Mouse (Mus musculus) midbrain, embryonic 14.5 days (tissue): ENCODE measurements around the gene Dnah17. TPM values are rescaled to one million over a fixed set of nuclear protein-coding genes. Genes with fewer than 3 reads are reported as not detected.

Experiments used
- ATAC-seq: fragments of 200-750 bp; cut with Nextera tagmentation; 2 replicates; pipeline ENCODE4 v1.8.0; 2017; ENCODE audit warnings: moderate number of reproducible peaks, moderate library complexity; ENCODE audit not compliant: low FRiP score, low TSS enrichment
- DNase-seq: peaks from one replicate; pipeline ENCODE4 v3.0.0-alpha.2; 2015
- H3K27ac ChIP-seq: fragments of 300-500 bp; sonication (generic); replicated peaks from 2 replicates; pipeline ENCODE4 v1.5.1; 2014; ENCODE audit warnings: mild to moderate bottlenecking, low read depth, low read length, moderate library complexity
- H3K27me3 ChIP-seq: fragments of 300-500 bp; sonication (generic); 2 replicates; pipeline ENCODE4 v1.6.1; 2014; ENCODE audit warnings: low read length, control low read depth, mixed read lengths; ENCODE audit not compliant: control insufficient read depth, insufficient read depth
- H3K36me3 ChIP-seq: fragments of 300-500 bp; sonication (generic); 2 replicates; pipeline ENCODE4 v1.6.1; 2014; ENCODE audit warnings: low read length, control low read depth; ENCODE audit not compliant: control insufficient read depth, insufficient read depth
- H3K4me1 ChIP-seq: fragments of 300-500 bp; sonication (generic); 2 replicates; pipeline ENCODE4 v1.6.1; 2014; ENCODE audit warnings: mild to moderate bottlenecking, antibody characterized with exemption, low read length, control low read depth; ENCODE audit not compliant: control insufficient read depth, insufficient read depth
- H3K4me2 ChIP-seq: fragments of 300-500 bp; sonication (generic); 2 replicates; pipeline ENCODE4 v1.6.1; 2014; ENCODE audit warnings: mild to moderate bottlenecking, low read length, moderate library complexity
- H3K4me3 ChIP-seq: fragments of 300-500 bp; sonication (generic); replicated peaks from 2 replicates; pipeline ENCODE4 v1.5.1; 2014; ENCODE audit warnings: low read depth, low read length
- H3K9ac ChIP-seq: fragments of 300-500 bp; sonication (generic); replicated peaks from 2 replicates; pipeline ENCODE4 v1.6.1; 2014; ENCODE audit warnings: mild to moderate bottlenecking, low read length, moderate library complexity
- H3K9me3 ChIP-seq: fragments of 300-500 bp; sonication (generic); 2 replicates; pipeline ENCODE4 v1.6.1; 2016; ENCODE audit warnings: low read length, control low read depth, mixed read lengths; ENCODE audit not compliant: control insufficient read depth
- WGBS: fragments of 180-500 bp; shearing (Covaris S2); extraction: QIAGEN DNeasy Blood & Tissue Kit; methylation state at CpG from one replicate; pipeline ENCODE4 v1.1.7; 2014; 5-methylcytosine and 5-hydroxymethylcytosine counted together
- polyA plus RNA-seq: library from polyadenylated mRNA; unstranded; fragments of >200 nt; fragmentation: Nextera tagmentation; extraction: Ambion mirVana; gene quantifications from 2 replicates; pipeline ENCODE4 v1.2.1, GENCODE M21; 2014

The Dnah17 gene
- polyA plus RNA-seq, 1 experiment from 2014 or later, result 0.20 TPM

- ATAC-seq, result no peak
- Histone ChIP-seq H3K9ac (no peak overlapping the region), H3K27me3 (no peaks in the 10 kb centered on the region), H3K4me3 (no peak overlapping the region), H3K36me3 (no peaks in the 10 kb centered on the region), H3K9me3 (no peaks in the 10 kb centered on the region), H3K27ac (no peak overlapping the region), H3K4me1 (no peaks in the 10 kb centered on the region), H3K4me2 (no peak overlapping the region)
- WGBS, result 85% methylated on average over 8 of the region's 8 CpGs
- DNase-seq, result no peak
Observed at GRCm38 (mm10) chr11:118085961-118086360, 44.5 kb downstream of the Dnah17 start.

GRCm38 (mm10) chr11:118085176-118085575, 45.3 kb downstream of the Dnah17 start:
- Histone ChIP-seq H3K4me2 (no peak overlapping the region), H3K27ac (no peak overlapping the region), H3K4me1 (no peaks in the 10 kb centered on the region), H3K36me3 (no peaks in the 10 kb centered on the region), H3K9me3 (no peaks in the 10 kb centered on the region), H3K9ac (no peak overlapping the region), H3K27me3 (no peaks in the 10 kb centered on the region), H3K4me3 (no peak overlapping the region)
- no peak for ATAC-seq
- 86% methylated on average over 4 of the region's 4 CpGs for WGBS
- no peak for DNase-seq

DNA sequence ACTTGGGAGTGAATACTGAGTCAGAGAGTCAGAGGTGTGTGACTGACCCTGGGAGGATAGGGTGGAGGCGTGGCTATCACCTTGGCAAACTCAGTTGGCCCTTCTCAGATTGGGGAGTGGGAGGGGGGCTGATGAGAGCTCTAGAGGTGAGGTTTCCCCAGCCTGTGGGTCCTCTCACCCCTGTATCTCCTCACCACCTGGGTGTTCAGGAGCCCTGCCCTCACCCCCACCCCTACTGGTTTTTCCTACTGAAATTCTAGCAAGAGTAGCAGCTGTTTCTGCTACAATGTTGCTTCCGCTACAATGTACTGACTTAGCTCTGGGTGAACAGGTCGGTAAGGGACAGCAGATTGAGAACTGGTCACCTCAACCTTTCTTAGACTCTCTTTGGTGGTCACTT, 46.2 kb downstream of the Dnah17 start:
- DNase-seq, result no peak
- Histone ChIP-seq H3K36me3 (no peaks in the 10 kb centered on the region), H3K9ac (no peak overlapping the region), H3K4me2 (no peak overlapping the region), H3K9me3 (no peaks in the 10 kb centered on the region), H3K27me3 (no peaks in the 10 kb centered on the region), H3K27ac (no peak overlapping the region), H3K4me3 (no peak overlapping the region), H3K4me1 (no peaks in the 10 kb centered on the region)
- 83% methylated on average over 3 of the region's 3 CpGs for WGBS
- ATAC-seq, result no peak

GRCm38 (mm10) chr11:118083811-118084210, 46.6 kb downstream of the Dnah17 start:
- no peak overlapping the region for H3K4me2 ChIP-seq
- no peak overlapping the region for H3K9ac ChIP-seq
- H3K9me3 ChIP-seq, result no peaks in the 10 kb centered on the region
- H3K4me1 ChIP-seq, result no peaks in the 10 kb centered on the region
- H3K27me3 ChIP-seq, result no peaks in the 10 kb centered on the region
- no peaks in the 10 kb centered on the region for H3K36me3 ChIP-seq
- no peak overlapping the region for H3K4me3 ChIP-seq
- ATAC-seq, result no peak
- peak; percentile 87 for DNase-seq
- H3K27ac ChIP-seq, result no peak overlapping the region
- WGBS, result 9% methylated on average over 6 of the region's 6 CpGs

GRCm38 (mm10) chr11:118082294-118082693, 48.1 kb downstream of the Dnah17 start:
- no peak overlapping the region for H3K27ac ChIP-seq
- H3K4me1 ChIP-seq, result no peaks in the 10 kb centered on the region
- DNase-seq (no peak), ATAC-seq (no peak)
- no peaks in the 10 kb centered on the region for H3K36me3 ChIP-seq
- H3K9ac ChIP-seq, result no peak overlapping the region
- no peak overlapping the region for H3K4me3 ChIP-seq
- H3K27me3 ChIP-seq, result no peaks in the 10 kb centered on the region
- H3K4me2 ChIP-seq, result no peak overlapping the region
- 82% methylated on average over 14 of the region's 14 CpGs for WGBS
- H3K9me3 ChIP-seq, result no peaks in the 10 kb centered on the region

DNA sequence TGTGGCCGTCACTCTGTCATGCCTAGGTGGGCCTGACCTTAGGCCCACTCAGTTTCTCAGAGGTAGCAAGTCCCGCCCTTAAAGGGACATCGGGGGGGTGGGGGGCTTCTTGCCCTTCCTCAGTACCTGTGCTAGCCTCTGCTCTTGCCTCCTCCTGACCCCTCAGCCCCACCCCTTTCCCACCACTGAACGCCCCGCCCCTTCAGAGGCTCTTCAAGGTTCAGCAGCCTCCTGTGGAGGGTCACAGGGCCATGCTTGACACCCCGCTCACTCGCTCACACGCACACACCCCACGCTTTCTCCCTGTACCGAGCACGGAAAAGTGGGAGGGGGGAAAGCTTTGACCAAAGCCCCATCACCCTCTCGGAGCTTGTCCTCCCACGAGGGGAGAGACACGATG, 50.7 kb downstream of the Dnah17 start:
- Histone ChIP-seq H3K27ac (no peak overlapping the region), H3K4me2 (no peak overlapping the region), H3K9me3 (no peaks in the 10 kb centered on the region), H3K4me3 (no peak overlapping the region), H3K36me3 (no peaks in the 10 kb centered on the region), H3K4me1 (no peaks in the 10 kb centered on the region), H3K27me3 (no peaks in the 10 kb centered on the region), H3K9ac (no peak overlapping the region)
- no peak; the same call in 1 of the 2 replicates for ATAC-seq
- DNase-seq, result no peak
- WGBS, result 72% methylated on average over 14 of the region's 14 CpGs

GRCm38 (mm10) chr11:118076929-118077328, 53.5 kb downstream of the Dnah17 start:
- no peak overlapping the region for H3K4me2 ChIP-seq
- H3K9me3 ChIP-seq, result no peaks in the 10 kb centered on the region
- ATAC-seq (no peak), DNase-seq (no peak)
- H3K4me1 ChIP-seq, result no peaks in the 10 kb centered on the region
- H3K36me3 ChIP-seq, result no peaks in the 10 kb centered on the region
- no peak overlapping the region for H3K4me3 ChIP-seq
- WGBS, result 91% methylated on average over 6 of the region's 6 CpGs
- H3K27ac ChIP-seq, result no peak overlapping the region
- H3K27me3 ChIP-seq, result no peaks in the 10 kb centered on the region
- no peak overlapping the region for H3K9ac ChIP-seq

GRCm38 (mm10) chr11:118075035-118075522, 55.4 kb downstream of the Dnah17 start:
- Histone ChIP-seq H3K36me3 (no peaks in the 10 kb centered on the region), H3K9ac (no peak overlapping the region), H3K27me3 (no peaks in the 10 kb centered on the region), H3K4me1 (no peaks in the 10 kb centered on the region), H3K4me2 (no peak overlapping the region), H3K4me3 (no peak overlapping the region), H3K27ac (no peak overlapping the region), H3K9me3 (no peaks in the 10 kb centered on the region)
- DNase-seq (no peak), ATAC-seq (no peak)
- WGBS, result 86% methylated on average over 17 of the region's 17 CpGs

- H3K27ac ChIP-seq, result no peak overlapping the region
- WGBS, result 30% methylated on average over 11 of the region's 11 CpGs
- H3K27me3 ChIP-seq, result no peaks in the 10 kb centered on the region
- H3K36me3 ChIP-seq, result no peaks in the 10 kb centered on the region
- no peaks in the 10 kb centered on the region for H3K4me1 ChIP-seq
- H3K9ac ChIP-seq, result no peak overlapping the region
- ATAC-seq, result no peak
- DNase-seq, result no peak
- H3K4me2 ChIP-seq, result no peak overlapping the region
- no peaks in the 10 kb centered on the region for H3K9me3 ChIP-seq
- no peak overlapping the region for H3K4me3 ChIP-seq
Observed at GRCm38 (mm10) chr11:118071227-118071912, 59.1 kb downstream of the Dnah17 start.
